Mouse (Mus musculus) kidney, adult 9 months (tissue): ENCODE data around the gene Gtpbp2.

Experiments used
- DNase-seq: peaks from one replicate; pipeline ENCODE4 v3.0.0; 2022

Gtpbp2 gene

DNA sequence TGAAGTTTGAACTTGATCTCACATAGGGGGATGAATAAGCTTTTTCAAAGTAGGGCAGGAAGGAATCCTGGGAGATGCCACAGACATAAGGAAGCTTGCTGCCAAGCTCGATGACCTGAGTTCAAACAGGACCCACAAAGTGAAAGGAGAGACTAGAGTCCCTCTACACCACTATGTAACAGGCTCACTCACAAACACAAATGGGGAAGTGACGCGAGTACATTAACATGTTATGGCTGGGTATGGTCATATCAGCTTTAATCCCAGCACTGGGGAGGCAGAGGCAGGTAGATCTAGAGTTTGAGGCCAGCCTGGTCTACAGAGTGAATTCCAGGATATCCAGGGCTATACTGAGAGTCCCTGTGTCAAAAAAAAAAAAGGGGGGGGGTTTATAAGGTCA, 6.5 kb upstream of the Gtpbp2 start:
- DNase-seq: no peak

DNA sequence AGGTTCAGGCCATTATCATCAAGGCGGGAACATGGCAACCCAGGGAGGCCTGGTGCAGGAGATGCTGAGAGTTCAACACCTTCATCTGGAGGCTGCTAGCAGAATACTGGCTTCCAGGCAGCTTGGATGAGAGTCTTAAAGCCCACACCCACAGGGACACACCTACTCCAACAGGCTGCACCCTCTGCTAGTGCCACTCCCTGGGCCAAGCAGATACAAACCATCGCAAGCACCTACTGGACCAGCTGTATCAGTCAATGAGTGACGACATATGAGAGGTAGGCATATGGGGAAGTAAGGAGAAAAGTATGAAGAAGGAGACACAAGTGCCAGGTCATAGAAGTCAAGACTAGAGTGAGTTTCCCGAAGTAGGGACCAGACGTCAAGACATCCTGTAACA, 4.2 kb upstream of the Gtpbp2 start:
- no peak for DNase-seq

GRCm38 (mm10) chr17:46157131-46157530, 3.7 kb upstream of the Gtpbp2 start:
- DNase-seq: no peak

DNA sequence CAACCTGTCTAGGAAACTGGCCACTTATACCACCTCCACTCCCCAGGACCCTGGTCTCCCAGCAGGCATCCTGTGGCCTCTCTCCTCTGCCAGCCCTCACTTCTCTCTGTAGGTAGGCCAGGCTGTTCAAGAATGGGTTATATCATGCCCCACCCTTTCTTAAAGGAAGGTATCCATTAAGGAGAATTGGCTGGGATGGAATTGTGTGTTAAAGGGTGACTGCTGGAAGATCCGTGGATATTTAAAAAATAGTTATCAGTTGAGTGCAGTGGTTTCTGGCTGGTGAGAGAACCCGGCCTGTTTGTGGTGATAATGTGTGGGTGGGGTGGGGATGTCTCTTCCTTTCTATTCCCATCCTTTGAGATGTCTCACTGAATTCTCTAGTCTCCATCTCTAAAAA, 1.6 kb upstream of the Gtpbp2 start:
- no peak for DNase-seq

- DNase-seq: peak; percentile 99
Observed at GRCm38 (mm10) chr17:46160090-46160662, 656 bp upstream of the Gtpbp2 start.

DNA sequence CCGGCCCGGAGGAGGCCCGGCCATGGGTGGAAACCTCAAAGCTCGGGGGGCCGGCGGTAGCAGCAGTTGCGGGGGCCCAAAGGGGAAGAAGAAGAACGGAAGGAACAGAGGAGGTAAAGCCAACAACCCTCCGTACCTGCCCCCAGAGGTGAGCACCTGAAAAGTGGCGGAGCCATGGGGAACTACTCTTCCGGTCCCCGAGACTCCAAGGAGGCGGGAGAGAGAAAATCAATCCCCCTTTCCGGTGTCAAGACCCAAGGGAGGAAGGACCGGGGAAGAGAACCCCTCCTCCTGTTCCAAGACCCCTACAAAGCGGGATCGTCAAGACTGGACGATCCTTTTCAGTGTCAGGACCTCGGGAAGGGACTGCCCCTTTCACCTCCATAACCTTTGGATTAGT, 347 bp downstream of the Gtpbp2 start:
- DNase-seq: no peak

GRCm38 (mm10) chr17:46161710-46162109, 878 bp downstream of the Gtpbp2 start:
- no peak for DNase-seq

DNA sequence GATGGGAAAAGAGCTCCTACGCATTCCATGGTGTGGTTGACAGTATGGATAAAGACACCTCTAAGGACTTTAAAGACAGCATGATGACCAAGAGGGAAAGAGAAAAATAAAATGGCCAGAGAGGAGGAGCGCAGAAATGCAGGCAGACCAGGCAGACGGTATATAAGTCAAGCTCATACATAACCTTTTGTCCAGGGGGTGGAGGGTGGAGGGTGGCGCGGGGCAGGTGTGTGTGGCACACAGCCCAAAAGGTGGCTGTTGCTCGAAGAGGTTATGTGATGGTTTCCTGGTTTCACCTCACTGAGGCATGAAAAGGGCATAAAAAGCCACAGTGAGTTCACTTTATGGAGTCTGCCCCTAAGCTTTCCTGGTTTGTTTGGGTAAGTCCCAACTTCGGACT, 1.7 kb downstream of the Gtpbp2 start:
- no peak for DNase-seq

- peak; percentile 70 for DNase-seq
Observed at GRCm38 (mm10) chr17:46162951-46163421, 2.2 kb downstream of the Gtpbp2 start.

DNA sequence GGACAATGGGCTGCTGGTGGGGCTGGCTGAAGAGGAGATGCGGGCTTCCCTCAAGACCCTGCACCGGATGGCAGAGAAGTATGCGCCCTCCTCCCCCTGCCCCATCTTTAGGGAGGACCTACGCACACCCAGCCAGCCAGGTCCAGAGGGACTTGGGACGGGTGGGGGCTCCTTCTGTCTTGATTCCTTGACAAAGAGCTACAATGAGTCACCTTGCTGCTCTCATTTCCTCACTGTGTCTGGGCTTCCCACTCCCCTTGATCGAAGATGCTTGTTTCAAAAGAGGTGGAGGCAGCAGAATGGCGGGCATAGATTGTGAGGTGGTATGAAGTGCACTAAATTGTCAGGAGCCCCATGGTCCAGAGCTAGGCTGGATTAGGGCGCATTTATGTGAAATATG, 3.5 kb downstream of the Gtpbp2 start:
- DNase-seq: no peak

DNA sequence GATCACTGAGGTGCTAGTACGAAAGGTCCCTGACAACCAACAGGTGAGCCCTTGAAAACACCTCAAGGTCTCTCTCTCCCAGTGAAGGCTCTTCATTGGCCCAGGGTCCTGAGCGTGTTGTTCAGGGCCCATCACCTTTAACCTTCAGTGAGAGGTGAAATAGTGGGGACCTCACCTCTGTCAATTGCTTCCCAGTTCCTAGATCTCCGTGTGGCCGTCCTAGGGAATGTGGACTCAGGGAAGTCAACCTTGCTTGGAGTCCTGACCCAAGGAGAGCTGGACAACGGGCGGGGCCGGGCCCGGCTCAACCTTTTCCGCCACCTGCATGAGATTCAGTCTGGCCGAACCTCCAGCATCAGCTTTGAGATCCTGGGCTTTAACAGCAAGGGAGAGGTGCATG, 4.0 kb downstream of the Gtpbp2 start:
- no peak for DNase-seq

- no peak for DNase-seq
Observed at GRCm38 (mm10) chr17:46165460-46165859, 4.6 kb downstream of the Gtpbp2 start.

DNA sequence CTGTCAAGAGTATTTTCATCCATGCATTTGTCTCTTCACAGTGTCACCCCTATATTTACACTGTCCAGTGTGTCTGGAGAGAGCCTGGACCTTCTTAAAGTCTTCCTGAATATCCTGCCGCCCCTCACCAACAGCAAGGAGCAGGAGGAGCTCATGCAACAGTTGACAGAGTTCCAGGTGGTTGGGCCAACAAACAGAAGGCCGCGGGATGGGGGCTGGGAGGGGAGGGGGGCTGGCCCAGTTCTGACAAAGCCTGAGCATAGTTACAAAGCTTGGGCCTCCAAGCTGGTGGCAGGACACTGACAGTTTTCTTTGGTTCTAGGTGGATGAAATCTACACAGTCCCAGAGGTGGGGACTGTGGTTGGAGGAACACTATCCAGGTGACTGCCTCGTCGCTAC, 5.4 kb downstream of the Gtpbp2 start:
- no peak for DNase-seq

- peak; percentile 33 for DNase-seq
Observed at GRCm38 (mm10) chr17:46167014-46167413, 6.2 kb downstream of the Gtpbp2 start.

GRCm38 (mm10) chr17:46168318-46168717, 7.5 kb downstream of the Gtpbp2 start:
- DNase-seq: no peak

- no peak for DNase-seq
Observed at GRCm38 (mm10) chr17:46168768-46169167, 7.9 kb downstream of the Gtpbp2 start.

DNA sequence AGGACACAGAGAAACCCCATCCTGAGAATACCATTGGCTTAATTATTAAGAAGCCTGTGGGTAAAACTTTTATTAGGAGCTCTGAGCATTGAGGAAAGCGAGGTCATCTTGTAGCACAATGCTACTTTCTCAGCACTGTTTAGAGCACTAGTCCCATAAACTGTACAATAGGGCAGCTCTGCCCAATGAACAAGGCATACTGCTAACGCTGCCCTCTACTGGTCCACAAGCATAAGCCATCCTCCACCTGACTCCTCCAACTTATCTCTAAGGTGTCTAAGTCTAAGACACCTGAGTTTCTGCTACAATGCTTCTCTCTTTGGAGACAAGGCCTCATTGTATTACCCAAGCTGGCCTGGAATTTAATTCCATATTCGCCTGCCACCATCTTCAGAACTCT, 9.7 kb downstream of the Gtpbp2 start:
- DNase-seq: peak; percentile 58

DNA sequence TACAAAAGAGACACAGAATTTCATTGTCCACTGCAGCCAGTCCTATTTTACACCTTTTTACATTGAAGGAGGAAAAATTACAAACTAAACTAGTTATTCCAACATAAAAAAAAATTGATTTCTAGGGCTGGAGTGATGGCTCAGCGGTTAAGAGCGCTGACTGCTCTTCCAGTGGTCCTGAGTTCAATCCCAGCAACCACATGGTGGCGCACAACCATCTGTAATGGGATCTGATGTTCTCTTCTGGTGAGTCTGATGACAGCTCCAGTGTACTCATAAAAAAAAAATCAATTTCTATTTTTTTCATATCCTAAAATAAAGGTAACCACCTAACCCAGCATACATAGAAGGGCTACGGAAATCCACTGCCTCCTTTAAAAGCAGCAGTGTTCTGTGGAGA, 21.4 kb downstream of the Gtpbp2 start:
- peak; percentile 38 for DNase-seq

- DNase-seq: no peak
Observed at GRCm38 (mm10) chr17:46188829-46189228, 28.0 kb downstream of the Gtpbp2 start.

GRCm38 (mm10) chr17:46201151-46201550, 40.3 kb downstream of the Gtpbp2 start:
- DNase-seq: no peak

DNA sequence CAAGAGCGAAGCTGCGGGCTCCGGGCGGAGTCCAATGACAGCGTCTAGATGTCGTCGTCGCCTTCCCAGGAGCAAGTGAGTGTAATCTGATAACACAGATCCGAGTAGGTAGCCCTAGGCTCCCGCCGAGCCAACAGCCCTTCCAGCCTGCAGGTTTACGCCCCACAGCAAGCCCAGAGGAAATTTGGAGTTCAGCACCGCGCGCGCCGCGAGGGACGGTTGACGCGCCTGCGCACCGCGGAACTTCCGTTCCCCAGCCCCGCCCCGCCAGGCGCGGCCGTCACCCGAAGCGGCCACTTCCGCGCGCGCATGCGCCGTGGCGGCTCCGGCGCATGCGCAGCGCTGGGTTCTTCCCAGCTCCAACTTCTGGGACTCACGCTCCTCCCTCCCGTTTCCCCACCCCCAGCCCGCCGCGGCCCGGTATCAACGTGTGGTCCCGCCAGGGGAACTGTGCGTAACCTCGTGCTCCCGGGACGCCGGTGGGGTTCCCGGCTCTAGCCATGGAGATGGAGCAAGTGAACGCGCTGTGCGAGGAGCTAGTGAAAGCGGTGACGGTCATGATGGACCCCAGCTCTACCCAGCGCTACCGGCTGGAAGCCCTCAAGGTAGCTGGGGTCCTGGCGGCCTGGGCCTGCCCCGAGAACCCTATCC, 41.7 kb downstream of the Gtpbp2 start, which contains the start of the genes Polh and Xpo5:
Gene Polh (minus strand): TSS at position 225 of the 651 bp plus-strand sequence.
Gene Xpo5 (plus strand): TSS at position 362 of the 651 bp plus-strand sequence.
- peak; percentile 95 for DNase-seq

- peak; percentile 28 for DNase-seq
Observed at GRCm38 (mm10) chr17:46203078-46203477, 42.2 kb downstream of the Gtpbp2 start.

DNA sequence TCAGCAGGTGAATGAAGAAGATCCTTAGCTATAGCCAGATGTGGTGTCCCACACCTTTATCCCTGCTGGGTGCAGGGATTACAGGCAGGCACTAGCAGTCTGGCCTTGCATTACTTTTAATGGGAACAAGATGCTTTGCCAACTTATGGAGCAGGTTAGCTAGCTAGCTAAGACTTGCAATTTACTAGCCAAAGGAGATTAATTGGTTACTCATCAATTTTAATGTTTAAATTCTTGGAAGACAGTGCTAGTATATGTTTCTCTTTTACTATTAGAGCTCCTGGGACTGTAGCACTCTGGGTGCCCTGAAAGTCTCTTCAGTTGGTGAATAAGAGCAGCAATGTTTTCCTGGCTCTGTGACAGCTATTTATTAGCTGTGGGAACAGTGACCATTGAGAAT, 45.8 kb downstream of the Gtpbp2 start:
- peak; percentile 57 for DNase-seq

- peak; percentile 9 for DNase-seq
Observed at GRCm38 (mm10) chr17:46210550-46210949, 49.7 kb downstream of the Gtpbp2 start.
